Mouse (Mus musculus) spleen, postnatal 14 days (tissue): Measurements from ENCODE around the gene Kcng4.

ENCODE experiments used
- DNase-seq, 2 experiments: peaks; one replicate each; pipeline ENCODE4 v3.0.0; 2021 to 2022; ENCODE audit warnings: low spot score in 2 of 2

The Kcng4 gene

GRCm38 (mm10) chr8:119641058-119641457, 5.6 kb upstream of the Kcng4 start:
- DNase-seq: no peak

- no peak for DNase-seq
These were observed 4.3 kb upstream of the Kcng4 start for GRCm38 (mm10) chr8:119639798-119640197.

GRCm38 (mm10) chr8:119638261-119638660, 2.8 kb upstream of the Kcng4 start:
- DNase-seq: no peak

GRCm38 (mm10) chr8:119637381-119637780, 1.9 kb upstream of the Kcng4 start:
- no peak for DNase-seq

- no peak for DNase-seq
These were observed 1.3 kb upstream of the Kcng4 start for GRCm38 (mm10) chr8:119636766-119637165.

- DNase-seq: no peak
These were observed 478 bp upstream of the Kcng4 start for GRCm38 (mm10) chr8:119635958-119636357.

- no peak for DNase-seq
These were observed 704 bp downstream of the Kcng4 start for GRCm38 (mm10) chr8:119634616-119635336.

- no peak for DNase-seq
These were observed 2.6 kb downstream of the Kcng4 start for GRCm38 (mm10) chr8:119632909-119633308.

- DNase-seq: no peak
These were observed 3.2 kb downstream of the Kcng4 start for GRCm38 (mm10) chr8:119632246-119632645.

GRCm38 (mm10) chr8:119630841-119631240, 4.6 kb downstream of the Kcng4 start:
- no peak for DNase-seq

- DNase-seq: no peak
These were observed 7.7 kb downstream of the Kcng4 start for GRCm38 (mm10) chr8:119627613-119628359.

GRCm38 (mm10) chr8:119627199-119627598, 8.3 kb downstream of the Kcng4 start:
- no peak for DNase-seq

- no peak for DNase-seq
These were observed 9.7 kb downstream of the Kcng4 start for GRCm38 (mm10) chr8:119625788-119626187.

GRCm38 (mm10) chr8:119624916-119625315, 10.6 kb downstream of the Kcng4 start:
- DNase-seq: no peak

- no peak for DNase-seq
These were observed 11.7 kb downstream of the Kcng4 start for GRCm38 (mm10) chr8:119623744-119624143.

- no peak for DNase-seq
These were observed 12.4 kb downstream of the Kcng4 start for GRCm38 (mm10) chr8:119623061-119623460.

- no peak for DNase-seq
These were observed 12.9 kb downstream of the Kcng4 start for GRCm38 (mm10) chr8:119622555-119622954.

GRCm38 (mm10) chr8:119620848-119621465, 14.5 kb downstream of the Kcng4 start:
- no peak for DNase-seq

- no peak for DNase-seq
These were observed 15.2 kb downstream of the Kcng4 start for GRCm38 (mm10) chr8:119620116-119620840.

- no peak for DNase-seq
These were observed 16.6 kb downstream of the Kcng4 start for GRCm38 (mm10) chr8:119618887-119619286.

GRCm38 (mm10) chr8:119617586-119617985, 17.9 kb downstream of the Kcng4 start:
- no peak for DNase-seq

- no peak for DNase-seq
These were observed 18.7 kb downstream of the Kcng4 start for GRCm38 (mm10) chr8:119616811-119617210.
